Mouse (Mus musculus) telencephalon, adult 2 months (tissue): ENCODE data around the gene Egfr.
A peak's percentile ranks its signal among the peaks of the same experiment; 100 is the strongest.

Source experiments
- DNase-seq: peaks from one replicate; pipeline ENCODE4 v3.0.0-alpha.2; 2011; ENCODE audit warnings: low read depth, low spot score

Gene Egfr

DNA sequence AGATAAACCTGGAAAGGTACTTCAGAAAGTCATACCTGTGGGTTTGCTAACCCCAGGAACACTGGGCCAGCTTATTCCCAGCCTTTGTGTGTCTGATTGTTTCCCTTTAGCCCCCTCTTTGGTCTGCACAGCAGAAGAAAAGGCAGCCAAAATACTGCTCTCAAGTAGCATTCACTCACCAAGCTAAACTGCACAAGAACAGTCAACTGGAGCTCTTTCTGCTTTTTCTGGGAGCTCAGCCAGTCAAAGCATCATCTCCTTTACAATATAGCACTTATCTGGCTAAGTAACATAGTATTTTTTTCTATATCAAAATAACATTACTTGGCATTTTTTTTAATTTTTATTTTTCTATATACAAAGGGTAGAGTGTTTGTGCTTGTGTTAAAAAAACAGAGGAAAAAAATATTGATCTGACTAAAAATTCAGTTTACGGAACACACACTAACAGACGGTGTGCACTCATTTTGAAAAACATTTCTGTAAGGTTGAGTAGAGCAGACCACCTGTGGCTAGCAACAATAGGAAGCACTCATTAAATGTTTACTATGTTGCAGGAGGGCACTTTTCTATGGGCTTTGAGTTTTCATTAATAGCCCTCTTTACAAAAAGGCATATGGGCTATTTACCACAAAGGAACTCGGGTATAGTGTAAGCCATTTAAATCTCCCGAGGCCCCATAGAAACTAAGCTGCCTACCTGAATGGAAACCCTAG is 72.0 kb downstream of the Egfr start:
- DNase-seq = no peak

GRCm38 (mm10) chr11:16829468-16829867 is 77.5 kb downstream of the Egfr start:
- DNase-seq = no peak

DNA sequence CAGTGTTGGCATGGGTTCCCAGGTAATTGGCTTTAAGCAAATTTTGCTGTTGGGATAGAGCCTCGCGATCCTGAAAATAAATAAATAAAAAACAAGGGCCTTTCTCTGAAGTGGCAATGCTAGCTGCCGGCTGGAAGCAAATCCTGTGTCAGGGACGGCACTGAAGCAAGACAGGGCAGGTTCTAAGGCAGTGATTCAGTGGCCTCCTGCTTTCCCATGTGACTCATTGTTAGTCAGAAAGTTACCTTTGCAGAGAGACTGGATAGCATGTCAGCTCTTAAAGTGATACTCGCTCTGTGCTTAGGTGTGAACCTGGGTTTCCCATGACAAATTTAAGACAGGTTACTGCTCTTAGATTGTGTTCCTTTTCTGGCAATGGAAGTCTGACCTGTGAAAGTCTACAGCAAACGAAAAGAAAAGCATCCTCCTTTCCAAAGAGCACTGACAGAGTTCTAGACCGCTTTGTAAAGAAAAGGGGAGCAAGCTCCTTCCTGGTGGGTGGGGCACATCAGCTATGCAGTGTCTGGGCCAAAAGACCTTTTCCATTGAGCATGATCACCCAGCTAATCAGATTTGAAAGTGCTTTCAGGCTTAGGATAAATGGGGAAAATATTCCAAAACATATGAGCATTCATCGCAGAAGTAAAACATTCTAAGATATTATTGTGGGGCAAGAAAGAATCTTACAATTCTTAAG is 78.7 kb downstream of the Egfr start:
- DNase-seq = no peak

DNA sequence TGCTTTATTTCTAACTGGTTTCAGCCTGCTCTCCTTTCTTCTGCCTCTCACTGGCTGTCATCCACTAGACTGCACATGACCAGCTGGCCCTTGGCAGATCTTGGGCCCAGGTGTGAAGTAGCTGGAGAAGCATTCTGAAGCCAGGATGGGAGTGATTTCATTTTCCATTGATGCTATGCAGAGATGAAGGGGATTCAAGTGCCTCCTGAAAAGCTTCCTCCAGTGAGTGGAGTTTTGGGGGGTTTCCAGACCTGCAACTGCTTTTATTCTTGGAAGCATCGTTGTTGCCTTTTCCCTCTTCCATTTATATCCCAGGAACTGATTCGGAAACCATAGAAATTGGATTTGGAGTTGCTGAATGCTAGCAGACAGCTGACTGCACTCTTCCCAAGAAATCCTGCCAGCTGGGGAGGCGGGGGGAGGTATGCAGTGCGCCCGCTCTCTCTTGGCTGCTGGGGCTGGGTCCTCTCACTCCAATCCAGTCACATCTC is 80.0 kb downstream of the Egfr start:
- DNase-seq = peak; percentile 39

DNA sequence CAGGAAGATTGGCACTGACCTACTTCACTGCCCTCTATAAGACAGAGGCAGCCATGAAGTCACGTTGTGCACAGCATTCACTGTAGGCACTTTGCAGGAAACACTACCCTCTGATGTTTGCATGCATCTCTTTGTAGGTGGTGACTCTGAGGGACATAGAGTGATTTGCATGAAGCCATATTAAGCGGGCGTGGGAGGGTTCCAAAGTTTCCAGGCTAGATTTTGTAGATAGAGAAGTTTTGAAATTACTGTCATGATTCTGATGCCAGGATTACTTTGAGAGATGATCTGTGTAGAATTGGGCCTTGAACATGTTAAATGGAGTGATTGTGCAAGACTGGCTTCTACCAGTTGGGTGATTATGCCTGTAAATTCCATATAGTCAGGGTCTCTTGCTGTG is 86.8 kb downstream of the Egfr start:
- no peak for DNase-seq

DNA sequence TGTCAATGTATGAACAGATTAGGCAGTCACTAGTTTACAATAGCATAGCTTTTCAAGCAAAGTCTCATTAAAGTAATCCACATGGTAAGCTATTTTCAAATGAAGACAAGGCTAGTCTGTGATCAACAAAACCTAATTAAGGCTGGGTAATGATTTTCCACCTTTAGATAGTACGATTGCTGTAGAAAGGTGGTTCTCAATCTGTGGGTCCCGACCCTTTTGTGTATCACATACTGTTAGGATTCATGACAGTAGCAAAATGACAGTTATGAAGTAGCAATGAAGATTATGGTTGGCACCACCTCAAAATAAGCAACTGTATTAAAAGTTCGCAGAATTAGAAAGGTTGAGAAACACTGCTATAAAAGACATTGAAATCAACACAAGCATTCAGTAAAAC is 90.9 kb downstream of the Egfr start:
- DNase-seq = no peak

GRCm38 (mm10) chr11:16843889-16844568 is 92.0 kb downstream of the Egfr start:
- DNase-seq = no peak

GRCm38 (mm10) chr11:16848881-16849280 is 96.9 kb downstream of the Egfr start:
- DNase-seq = no peak

DNA sequence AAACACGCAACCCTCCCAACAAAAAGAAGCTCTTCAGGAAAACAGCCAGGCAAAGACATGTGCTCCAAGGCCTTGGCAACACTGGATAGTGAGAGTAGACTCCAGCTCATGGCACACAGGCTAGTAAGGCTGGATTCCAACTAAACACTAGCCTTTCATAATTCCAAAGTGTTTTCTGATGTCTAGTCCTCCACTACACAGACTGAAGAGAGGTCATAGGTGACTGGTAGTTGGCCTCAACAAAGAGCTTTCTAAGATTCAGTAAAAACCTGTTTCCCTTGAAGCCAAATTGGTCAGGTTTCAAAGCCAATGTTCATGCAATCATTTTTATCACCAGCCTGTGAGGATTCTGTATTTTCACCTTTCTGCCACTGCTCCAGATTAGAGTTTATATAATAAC is 99.4 kb downstream of the Egfr start:
- DNase-seq = no peak

DNA sequence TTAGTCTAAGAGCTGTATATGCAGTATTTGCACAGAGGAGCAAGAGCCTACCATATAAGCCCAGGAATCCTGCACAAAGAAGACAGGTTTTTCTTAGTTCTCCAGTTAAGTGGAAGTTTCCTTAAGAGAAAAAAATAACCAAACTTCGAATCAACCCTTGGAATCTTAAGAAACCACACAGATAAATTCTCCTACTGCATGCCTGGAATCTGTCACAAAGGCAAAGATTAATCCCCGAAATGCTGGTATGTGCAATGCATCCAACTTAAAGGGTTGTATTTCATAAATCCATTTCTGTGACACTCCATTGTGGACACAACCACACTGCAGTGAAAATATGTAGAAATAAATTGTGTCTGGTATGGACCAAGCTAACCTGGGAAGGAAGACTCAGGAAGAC is 102.1 kb downstream of the Egfr start:
- no peak for DNase-seq

- no peak for DNase-seq
Observed at GRCm38 (mm10) chr11:16857346-16857745, 105.3 kb downstream of the Egfr start.

DNA sequence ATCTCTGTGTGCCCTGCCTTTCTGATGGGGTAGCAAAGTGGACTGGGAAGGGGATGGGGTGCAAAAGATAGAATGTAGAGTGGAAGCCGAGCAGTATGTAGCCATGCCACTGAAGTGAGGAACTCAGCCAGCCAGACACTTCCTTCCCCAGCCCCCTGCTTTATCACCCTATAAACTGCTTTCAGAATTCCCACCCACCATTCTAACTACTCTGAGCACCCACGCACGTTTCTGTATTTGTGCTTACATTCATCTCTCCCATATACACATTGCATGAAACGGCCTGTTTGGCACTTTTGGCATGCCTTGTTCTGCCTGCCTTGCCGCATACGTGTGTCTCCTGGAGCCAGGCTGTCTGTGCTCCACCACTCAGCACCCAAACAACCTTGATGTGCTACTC is 109.0 kb downstream of the Egfr start:
- DNase-seq = peak; percentile 10

DNA sequence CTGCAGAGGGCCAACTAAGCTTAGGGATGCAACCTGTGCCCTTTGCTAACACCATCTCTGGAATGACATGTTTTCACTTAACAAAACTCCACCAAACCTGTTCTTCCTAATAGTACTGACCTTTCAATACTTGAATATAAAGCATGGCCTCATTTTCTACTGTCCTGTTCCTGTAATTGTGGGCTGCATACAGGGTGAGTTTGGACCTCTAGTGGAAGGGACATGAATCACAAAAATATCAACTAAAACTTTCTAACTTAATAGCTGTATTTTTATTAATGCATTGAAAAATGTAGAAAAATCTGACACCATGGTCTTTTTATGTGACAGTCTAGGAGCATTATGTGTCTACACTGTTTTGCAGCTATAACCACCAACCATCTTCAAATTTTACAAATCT is 111.5 kb downstream of the Egfr start:
- no peak for DNase-seq

- no peak for DNase-seq
Observed at GRCm38 (mm10) chr11:16864980-16865561, 113.1 kb downstream of the Egfr start.

DNA sequence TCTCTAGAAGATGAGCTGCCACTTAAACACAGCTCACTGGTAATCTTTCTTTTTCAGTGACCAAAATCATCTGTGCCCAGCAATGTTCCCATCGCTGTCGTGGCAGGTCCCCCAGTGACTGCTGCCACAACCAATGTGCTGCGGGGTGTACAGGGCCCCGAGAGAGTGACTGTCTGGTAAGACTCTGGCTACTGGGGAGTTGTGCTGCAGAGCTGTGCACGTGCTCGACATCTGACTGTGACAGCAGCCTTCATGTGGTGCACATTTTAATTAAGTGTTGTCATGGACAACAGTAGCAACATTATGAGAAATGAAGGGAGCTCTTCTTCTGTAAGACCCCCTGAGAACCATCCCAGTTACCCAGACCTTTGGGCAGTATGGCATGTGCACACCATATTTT is 116.0 kb downstream of the Egfr start:
- no peak for DNase-seq

GRCm38 (mm10) chr11:16869506-16869905 is 117.5 kb downstream of the Egfr start:
- DNase-seq = no peak

DNA sequence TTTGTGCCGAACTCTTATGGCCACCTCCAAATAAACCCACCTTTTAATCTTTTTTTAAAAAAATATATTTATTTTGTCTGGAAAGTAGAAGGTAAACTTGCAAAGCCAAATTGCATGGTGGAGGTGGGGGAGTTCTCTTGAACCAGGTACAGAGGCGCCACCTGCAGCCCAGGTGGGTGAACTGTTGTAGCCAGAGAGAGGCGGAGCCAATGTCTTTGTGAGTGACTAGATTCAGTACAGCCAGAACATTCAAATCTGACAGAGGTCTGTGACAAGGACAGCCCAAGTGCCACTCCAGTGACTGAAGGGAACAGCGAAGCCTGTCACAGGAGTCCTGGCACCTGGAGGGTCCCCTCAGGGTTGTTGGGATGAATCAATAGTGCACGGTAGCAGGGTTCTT is 119.1 kb downstream of the Egfr start:
- no peak for DNase-seq

DNA sequence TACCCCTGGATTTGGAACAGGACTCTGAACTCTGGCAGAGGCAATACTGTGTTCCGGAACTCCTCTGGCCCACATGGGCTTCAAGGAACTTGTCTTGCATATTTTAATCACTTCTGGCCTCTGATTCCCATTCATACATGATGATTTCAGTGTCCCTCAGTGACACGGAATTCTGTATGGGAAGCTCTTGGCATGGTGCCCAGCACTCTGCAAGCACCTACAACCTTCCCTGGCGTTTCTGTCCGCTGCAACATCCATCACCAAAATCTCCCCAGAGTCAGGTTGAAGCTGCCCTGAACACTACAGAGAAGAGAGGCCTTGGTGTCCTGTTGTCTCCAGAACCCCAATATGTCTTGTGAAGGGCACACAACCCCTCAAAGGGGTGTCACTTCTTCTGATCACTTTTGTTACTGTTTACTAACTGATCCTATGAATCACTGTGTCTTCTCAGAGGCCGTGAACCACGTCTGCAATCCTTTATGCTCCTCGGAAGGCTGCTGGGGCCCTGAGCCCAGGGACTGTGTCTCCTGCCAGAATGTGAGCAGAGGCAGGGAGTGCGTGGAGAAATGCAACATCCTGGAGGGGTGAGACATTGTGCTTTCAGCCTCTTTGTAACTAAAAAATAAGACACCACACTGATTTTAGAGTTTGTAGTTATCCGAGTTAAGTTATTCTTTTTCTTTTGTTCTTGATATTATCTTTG is 125.8 kb downstream of the Egfr start:
- DNase-seq = no peak

DNA sequence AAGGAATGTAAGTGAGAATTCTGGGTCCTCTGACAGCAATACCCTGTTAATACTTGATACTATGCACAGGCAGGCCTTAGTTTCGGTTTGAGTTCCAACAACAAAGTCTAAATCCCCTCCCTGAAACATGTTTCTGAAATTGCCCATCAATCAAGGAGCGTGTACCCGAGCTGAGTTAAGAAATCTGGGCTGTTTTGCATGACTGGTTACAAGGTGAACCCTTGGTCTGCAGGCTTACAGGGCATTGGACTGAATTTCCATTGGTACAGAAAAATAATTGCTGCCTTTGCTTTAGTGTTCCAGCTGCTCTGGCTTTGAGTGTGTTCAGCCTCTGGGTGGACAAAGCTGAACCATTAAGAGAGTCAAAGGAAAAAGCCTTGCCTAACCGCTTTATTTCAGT is 129.9 kb downstream of the Egfr start:
- no peak for DNase-seq

DNA sequence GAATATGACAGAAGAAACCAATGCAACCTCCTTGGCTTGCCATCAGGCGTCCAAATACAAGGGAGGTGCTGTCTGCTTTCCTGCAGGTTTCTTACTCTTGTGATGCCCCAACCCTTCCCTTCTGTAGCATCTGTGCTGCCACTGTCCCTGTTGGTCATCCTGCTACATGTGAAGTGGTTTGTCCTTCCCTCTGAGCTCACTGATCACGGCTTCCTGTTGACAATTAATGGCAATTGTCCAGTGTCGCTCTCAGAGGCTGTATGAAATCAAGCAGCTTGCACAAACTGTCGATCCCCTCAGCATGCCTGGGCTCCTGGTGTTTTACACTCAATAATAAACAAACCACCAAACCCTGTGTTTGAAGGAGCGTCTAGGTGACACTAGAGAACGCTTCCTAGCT is 134.1 kb downstream of the Egfr start:
- no peak for DNase-seq

- no peak for DNase-seq
Observed at GRCm38 (mm10) chr11:16888086-16888485, 136.1 kb downstream of the Egfr start.
